Mouse (Mus musculus) mesoderm, embryonic 11.5 days (tissue): Measurements from ENCODE around the gene Fzr1.
A peak's percentile ranks its signal among the peaks of the same experiment; 100 is the strongest.

ENCODE experiments used
- DNase-seq: peaks from one replicate; pipeline ENCODE4 v3.0.0-alpha.2; 2012; ENCODE audit warnings: low read depth, low spot score

Fzr1 gene

GRCm38 (mm10) chr10:81355533-81355932 is 22.8 kb downstream of the Fzr1 start:
- DNase-seq: no peak

- no peak for DNase-seq
Measured at GRCm38 (mm10) chr10:81354738-81355477, 23.4 kb downstream of the Fzr1 start.

- no peak for DNase-seq
Measured at GRCm38 (mm10) chr10:81351678-81352291, 26.5 kb downstream of the Fzr1 start.

GRCm38 (mm10) chr10:81350351-81351063 is 27.8 kb downstream of the Fzr1 start, which contains the start of gene Hmg20b:
Hmg20b (minus strand) TSS chr10:81350480.
- peak; percentile 99 for DNase-seq

GRCm38 (mm10) chr10:81349961-81350350 is 28.4 kb downstream of the Fzr1 start:
- no peak for DNase-seq

- no peak for DNase-seq
Measured at GRCm38 (mm10) chr10:81349146-81349545, 29.2 kb downstream of the Fzr1 start.

- peak; percentile 76 for DNase-seq
Measured at GRCm38 (mm10) chr10:81346453-81347067, 31.8 kb downstream of the Fzr1 start.

GRCm38 (mm10) chr10:81345162-81345534 is 33.2 kb downstream of the Fzr1 start:
- DNase-seq: no peak

GRCm38 (mm10) chr10:81344421-81345161 is 33.7 kb downstream of the Fzr1 start:
- DNase-seq: no peak

GRCm38 (mm10) chr10:81342686-81343505 is 35.4 kb downstream of the Fzr1 start, which contains the start of gene Gipc3:
Gipc3 (minus strand) TSS chr10:81343266.
- no peak for DNase-seq

GRCm38 (mm10) chr10:81341333-81341949 is 36.9 kb downstream of the Fzr1 start:
- peak; percentile 74 for DNase-seq

- DNase-seq: no peak
Measured at GRCm38 (mm10) chr10:81340551-81341332, 37.6 kb downstream of the Fzr1 start.

- DNase-seq: no peak
Measured at GRCm38 (mm10) chr10:81336558-81336957, 41.8 kb downstream of the Fzr1 start.

- DNase-seq: no peak
Measured at GRCm38 (mm10) chr10:81335393-81336340, 42.6 kb downstream of the Fzr1 start.

GRCm38 (mm10) chr10:81334324-81334723 is 44.0 kb downstream of the Fzr1 start:
- no peak for DNase-seq

- DNase-seq: no peak
Measured at GRCm38 (mm10) chr10:81332277-81332676, 46.0 kb downstream of the Fzr1 start.

- DNase-seq: no peak
Measured at GRCm38 (mm10) chr10:81330007-81330406, 48.3 kb downstream of the Fzr1 start.
